ENCODE assay signal across 21 mouse cellular contexts in genomic region chr17:72908561-72908960, GRCm38 (mm10). TPM values are rescaled to one million over a fixed set of nuclear protein-coding genes. Genes with fewer than 3 reads are reported as not detected.
DNase-seq lines count a peak whose midpoint lies in the region; ATAC-seq and TF ChIP-seq lines count a peak whose summit lies in the region.
"Had no signal": no experiment of that assay in that cellular context is flagged by ENCODE, and none has a peak within 500 bp of the region (broad histone marks: within the 10 kb centered on the region; RNA-seq: fewer than 3 reads in every experiment).

No protein-coding gene starts in this region.

- H3K4me1 ChIP-seq in forebrain, embryonic 11.5 days (replicated peaks; ENCODE audit: control insufficient read depth, insufficient read depth, low read length): no peaks in the 10 kb centered on the region
- no peaks in the 10 kb centered on the region for H3K4me1 ChIP-seq in forebrain, postnatal 0 days (ENCODE audit: insufficient read depth)
- H3K4me1 ChIP-seq in liver, postnatal 0 days (ENCODE audit: insufficient read depth): no peaks in the 10 kb centered on the region
- no peaks in the 10 kb centered on the region for H3K4me1 ChIP-seq in neural tube, embryonic 15.5 days
- H3K4me1 ChIP-seq: forebrain, embryonic 10.5 days had no signal

- 91% methylated on average over 3 of the region's 3 CpGs for WGBS in forebrain, embryonic 11.5 days
- 90% methylated on average over 3 of the region's 3 CpGs for WGBS in forebrain, postnatal 0 days
- WGBS in liver, postnatal 0 days (ENCODE audit: insufficient replicate concordance): 81% methylated on average over 3 of the region's 3 CpGs
- 95% methylated on average over 3 of the region's 3 CpGs for WGBS in neural tube, embryonic 15.5 days

- no peak overlapping the region for H3K27ac ChIP-seq in forebrain, embryonic 11.5 days (ENCODE audit: low read depth, low read length)
- no peak overlapping the region for H3K27ac ChIP-seq in forebrain, postnatal 0 days (ENCODE audit: low read depth, low read length)
- H3K27ac ChIP-seq in liver, postnatal 0 days (ENCODE audit: low read depth): no peak overlapping the region
- no peak overlapping the region for H3K27ac ChIP-seq in neural tube, embryonic 15.5 days (replicated peaks)
- H3K27ac ChIP-seq: forebrain, embryonic 10.5 days; heart, embryonic 13.5 days; hindbrain, embryonic 14.5 days; hindbrain, postnatal 0 days had no signal

- H3K4me3 ChIP-seq in forebrain, embryonic 11.5 days (ENCODE audit: low read depth, low read length): no peak overlapping the region
- H3K4me3 ChIP-seq in forebrain, postnatal 0 days (ENCODE audit: low read depth, low read length): no peak overlapping the region
- no peak overlapping the region for H3K4me3 ChIP-seq in liver, postnatal 0 days (ENCODE audit: low read depth, low read length)
- H3K4me3 ChIP-seq in neural tube, embryonic 15.5 days (replicated peaks): no peak overlapping the region
- H3K4me3 ChIP-seq: forebrain, embryonic 10.5 days; heart, embryonic 13.5 days had no signal

- DNase-seq in forebrain, embryonic 11.5 days (ENCODE audit: low spot score): peak; percentile 36
- no peak for DNase-seq in forebrain, postnatal 0 days
- DNase-seq in heart, postnatal 4 days: peak; percentile 2
- DNase-seq in heart, adult 18-20 months: no peak
- peak; percentile 8 for DNase-seq in liver, postnatal 0 days
- DNase-seq in liver: no peak
- peak; percentile 10 for DNase-seq in neural tube, embryonic 10.5 days (ENCODE audit: extremely low spot score, low spot score)
- DNase-seq: adrenal gland, postnatal 10 days; adrenal gland, postnatal 36 days; cerebellum, adult 18-20 months; cerebellum, adult 9-10 months; cerebellum, postnatal 14 days; gastrocnemius, postnatal 25 days had no signal

- ATAC-seq in forebrain, embryonic 11.5 days (replicated peaks; ENCODE audit: low FRiP score): no peak
- no peak for ATAC-seq in forebrain, postnatal 0 days
- no peak for ATAC-seq in liver, postnatal 0 days
- no peak for ATAC-seq in neural tube, embryonic 15.5 days (ENCODE audit: low FRiP score)
- ATAC-seq: forebrain, embryonic 14.5 days; hindbrain, postnatal 0 days; inflammation-experienced regulatory T-cells, adult 6 months; Patski had no signal

- no peak for TF ChIP-seq CTCF in forebrain, postnatal 0 days (IDR thresholded peaks at IDR 0.05; ENCODE audit: low read depth)
- TF ChIP-seq CTCF in liver, postnatal 0 days (IDR thresholded peaks at IDR 0.05; ENCODE audit: low read depth): no peak

- no peak overlapping the region for H3K4me2 ChIP-seq in forebrain, embryonic 11.5 days (ENCODE audit: low read depth, low read length, severe bottlenecking)
- H3K4me2 ChIP-seq in forebrain, postnatal 0 days (ENCODE audit: low read depth): no peak overlapping the region
- no peak overlapping the region for H3K4me2 ChIP-seq in liver, postnatal 0 days (ENCODE audit: low read depth, low read length)
- no peak overlapping the region for H3K4me2 ChIP-seq in neural tube, embryonic 15.5 days
- H3K4me2 ChIP-seq: heart, embryonic 13.5 days; hindbrain, embryonic 14.5 days had no signal

- H3K36me3 ChIP-seq in forebrain, embryonic 11.5 days (ENCODE audit: control insufficient read depth, insufficient read depth, low read length): no peaks in the 10 kb centered on the region
- no peaks in the 10 kb centered on the region for H3K36me3 ChIP-seq in forebrain, postnatal 0 days (ENCODE audit: insufficient read depth)
- no peaks in the 10 kb centered on the region for H3K36me3 ChIP-seq in liver, postnatal 0 days (replicated peaks; ENCODE audit: insufficient read depth, low read length)
- H3K36me3 ChIP-seq in neural tube, embryonic 15.5 days: no peaks in the 10 kb centered on the region
- H3K36me3 ChIP-seq: forebrain, embryonic 10.5 days; heart, embryonic 13.5 days had no signal

- no peaks in the 10 kb centered on the region for H3K27me3 ChIP-seq in forebrain, embryonic 11.5 days (ENCODE audit: control insufficient read depth, insufficient read depth, low read length)
- no peaks in the 10 kb centered on the region for H3K27me3 ChIP-seq in forebrain, postnatal 0 days (ENCODE audit: insufficient read depth, low read length)
- H3K27me3 ChIP-seq in liver, postnatal 0 days (ENCODE audit: insufficient read depth, low read length): no peaks in the 10 kb centered on the region
- no peaks in the 10 kb centered on the region for H3K27me3 ChIP-seq in neural tube, embryonic 15.5 days (replicated peaks)
- H3K27me3 ChIP-seq: heart, embryonic 13.5 days; Patski had no signal

- H3K9ac ChIP-seq in forebrain, embryonic 11.5 days (ENCODE audit: low read length): no peak overlapping the region
- H3K9ac ChIP-seq in forebrain, postnatal 0 days: no peak overlapping the region
- no peak overlapping the region for H3K9ac ChIP-seq in liver, postnatal 0 days (replicated peaks)
- no peak overlapping the region for H3K9ac ChIP-seq in neural tube, embryonic 15.5 days (replicated peaks)
- H3K9ac ChIP-seq: heart, embryonic 13.5 days; hindbrain, embryonic 14.5 days had no signal

- no peaks in the 10 kb centered on the region for H3K9me3 ChIP-seq in forebrain, embryonic 11.5 days (ENCODE audit: control insufficient read depth, low read length)
- no peaks in the 10 kb centered on the region for H3K9me3 ChIP-seq in forebrain, postnatal 0 days (ENCODE audit: low read length)
- no peaks in the 10 kb centered on the region for H3K9me3 ChIP-seq in liver, postnatal 0 days (ENCODE audit: low read length)
- no peaks in the 10 kb centered on the region for H3K9me3 ChIP-seq in neural tube, embryonic 15.5 days (replicated peaks)
- H3K9me3 ChIP-seq: forebrain, embryonic 10.5 days; heart, embryonic 13.5 days had no signal

- no peak for TF ChIP-seq EP300 in liver, postnatal 0 days (IDR thresholded peaks at IDR 0.05; ENCODE audit: low read depth)

RNA-seq across cellular contexts. Expression of gene Lbh, which starts 9.5 kb away (rescaled TPM):
- polyA plus RNA-seq in forebrain, embryonic 11.5 days (2014; fragmentation: Nextera tagmentation; extraction: Ambion mirVana): 2.9 and 3.3 TPM in 2 replicates
- 51.9 and 66.7 TPM in 2 replicates for total RNA-seq in forebrain, postnatal 0 days (2014; rRNA removed)
- 3.0 and 3.1 TPM in 2 replicates for polyA plus RNA-seq in forebrain, postnatal 0 days (2015; fragmentation: Nextera tagmentation; extraction: Ambion mirVana)
- total RNA-seq in heart, postnatal 4 days (2021): 100 to 1,000 TPM; 730 to 743 TPM
- total RNA-seq in heart, adult 18-20 months (2021): 100 to 1,000 TPM; 432 to 483 TPM
- 0.79 and 0.94 TPM in 2 replicates for polyA plus RNA-seq in liver, postnatal 0 days (2015; fragmentation: Nextera tagmentation; extraction: Ambion mirVana)
- polyA plus RNA-seq in neural tube, embryonic 15.5 days (2015; fragmentation: Nextera tagmentation; extraction: Ambion mirVana): 4.9 and 5.5 TPM in 2 replicates

Comparison
In these comparisons a context has a peak if more than half of its experiments do, and no peak if none do; other contexts are left out.
1. DNase-seq: peak in forebrain, embryonic 11.5 days (single experiment), heart, postnatal 4 days (single experiment), liver, postnatal 0 days (single experiment) and neural tube, embryonic 10.5 days (single experiment); none in forebrain, postnatal 0 days (single experiment), heart, adult 18-20 months (0 of 2) and liver (single experiment).